Mouse (Mus musculus) spleen, postnatal 10 days (tissue): ENCODE measurements at regions not wholly inside any gene's neighbourhood (a gene's known extent, or its start where the extent isn't known, plus 50 kb on each side); places are given as distances from the start of the nearest gene placed in this dataset.
A peak's percentile ranks its signal among the peaks of the same experiment; 100 is the strongest.

Experiments used
- DNase-seq, 2 experiments: peaks; one replicate each; pipeline ENCODE4 v3.0.0; 2021 to 2022; ENCODE audit warnings: low spot score in 2 of 2

DNA sequence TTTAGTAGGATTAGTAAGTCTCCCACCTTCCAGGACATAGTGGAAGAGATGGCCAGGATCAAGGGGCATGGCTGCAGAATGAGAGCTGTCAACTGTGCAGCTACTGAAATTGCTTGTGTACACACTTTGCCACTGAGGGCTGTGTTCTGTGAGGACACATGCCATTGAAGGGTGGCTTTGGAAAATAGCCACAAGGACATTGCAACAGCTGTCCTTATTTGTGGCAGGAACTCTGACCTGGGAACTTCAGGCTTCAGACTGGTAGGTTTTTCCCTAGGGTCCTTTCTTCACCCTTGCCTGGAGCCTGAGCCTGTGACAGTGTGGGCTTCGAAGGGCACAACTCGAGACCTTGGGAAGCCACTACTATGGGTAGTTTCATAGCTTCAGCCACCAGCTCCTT is 64.2 kb upstream of the Ywhaq start:
- DNase-seq = no peak

DNA sequence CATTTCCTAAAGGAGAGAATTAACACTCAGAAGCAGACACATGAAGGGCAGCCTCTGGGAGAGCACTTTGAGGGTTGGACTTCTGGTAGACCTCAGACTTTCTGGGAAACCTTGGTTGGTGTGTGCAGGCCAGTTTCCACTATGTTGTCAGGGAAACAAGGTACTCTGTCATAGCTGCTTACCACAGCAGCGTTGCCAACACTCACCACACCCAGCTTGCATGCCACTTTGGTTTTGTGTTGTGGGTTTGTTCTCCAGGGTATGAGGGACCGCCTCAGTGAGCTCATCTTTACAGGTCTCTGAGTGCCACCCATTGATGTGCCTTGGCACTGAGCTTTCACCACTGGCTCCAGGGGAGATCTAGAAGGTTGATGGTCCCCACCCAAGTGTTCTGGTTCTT is 62.8 kb upstream of the Ywhaq start:
- peak in 1 of 2 experiments; percentile 12 for DNase-seq

GRCm38 (mm10) chr12:21479251-21479650 is 61.8 kb upstream of the Ywhaq start:
- DNase-seq = no peak

DNA sequence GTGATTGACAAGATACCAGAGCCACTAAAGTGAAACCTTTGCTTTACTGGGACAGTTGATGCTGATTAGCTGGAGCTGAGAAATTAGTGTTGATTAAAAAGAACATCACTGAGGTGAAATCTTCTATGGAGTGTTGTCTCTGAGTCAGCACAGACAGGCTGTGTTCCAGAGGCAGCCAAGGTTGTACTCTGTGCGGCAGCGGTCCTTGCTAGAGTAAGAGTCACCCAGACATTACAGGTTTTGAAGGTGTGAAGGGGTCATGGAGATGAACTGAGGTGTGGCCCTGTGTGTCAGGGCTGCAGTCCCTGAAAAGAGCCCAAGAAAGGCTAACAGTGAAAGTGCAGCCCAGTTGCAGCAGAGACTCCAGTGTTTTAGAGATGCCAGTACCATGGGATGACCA is 59.1 kb upstream of the Ywhaq start:
- no peak for DNase-seq

DNA sequence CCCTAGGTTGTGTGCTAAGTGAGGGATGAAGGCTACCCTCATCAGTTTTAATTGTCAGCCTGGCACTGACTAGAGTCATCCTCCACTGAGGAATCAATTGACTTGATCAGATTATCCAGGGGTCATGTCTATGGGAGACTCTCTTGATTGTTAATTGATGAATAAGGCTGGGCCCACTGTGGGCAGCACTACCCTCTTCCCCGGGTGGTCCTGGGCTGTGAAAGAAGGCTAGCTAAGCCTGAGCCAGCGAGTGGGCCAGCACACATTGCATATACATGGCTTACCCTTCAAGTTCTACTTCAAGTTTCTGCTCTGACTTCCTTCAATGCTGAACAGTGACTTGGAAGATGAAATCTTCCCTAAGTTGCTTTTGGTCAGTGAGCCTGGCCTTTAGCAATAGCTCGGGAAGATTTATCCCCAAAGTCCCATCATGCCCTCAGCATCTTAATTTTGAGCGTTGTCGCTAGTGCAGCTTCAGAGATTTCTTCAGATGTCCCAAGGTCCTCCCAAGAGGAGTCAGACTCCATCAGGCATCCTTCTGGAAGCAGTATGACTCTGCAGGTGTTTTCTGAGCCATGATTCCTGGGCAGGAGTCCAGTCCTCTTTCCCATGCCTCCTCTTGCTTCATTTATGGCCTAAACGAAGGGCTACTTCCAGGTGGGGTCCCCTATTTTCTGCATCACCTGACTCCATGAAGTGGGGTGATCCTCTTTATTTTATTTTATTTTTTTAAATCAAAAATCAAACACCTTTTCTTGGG is 55.7 kb upstream of the Ywhaq start:
- DNase-seq = no peak

DNA sequence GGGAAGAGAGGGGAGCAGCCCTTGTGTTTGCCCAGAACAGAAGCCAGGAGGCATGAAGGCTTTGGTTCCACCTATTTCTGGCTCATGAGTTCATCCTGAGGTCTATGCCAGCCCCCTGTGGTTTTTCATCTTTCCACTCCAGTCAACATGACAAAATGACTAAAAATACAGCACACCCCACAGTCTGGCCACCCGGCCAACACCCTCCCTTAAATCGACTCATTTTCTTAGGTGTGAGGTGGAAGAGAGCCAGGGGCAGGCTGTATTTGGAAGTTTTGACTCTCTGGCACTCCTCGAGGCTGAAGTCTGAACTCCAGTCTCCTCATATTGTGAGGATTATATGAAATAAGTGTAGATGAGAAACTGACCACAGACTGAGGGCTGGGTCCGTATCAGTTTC is 55.0 kb upstream of the Ywhaq start:
- no peak for DNase-seq

DNA sequence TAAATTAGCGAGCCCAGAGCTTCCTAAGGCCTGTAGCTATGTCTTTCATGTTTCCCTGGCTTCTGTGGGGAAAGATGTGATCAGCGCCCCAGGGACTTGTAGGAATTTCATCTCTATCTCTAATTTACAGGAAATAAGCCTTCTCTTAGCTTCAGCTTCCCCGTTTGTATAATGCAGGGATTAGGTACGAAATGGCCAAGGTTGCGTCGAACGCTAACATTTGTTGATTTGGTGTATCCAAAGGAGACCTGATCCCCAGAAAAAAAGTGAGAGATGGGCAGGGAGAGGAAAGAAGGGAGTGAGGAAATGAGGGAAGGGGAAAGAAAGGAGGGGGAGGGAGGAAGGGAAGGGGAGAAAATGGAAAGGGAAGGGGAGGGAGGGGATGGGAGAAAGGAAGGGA is 54.5 kb upstream of the Ywhaq start:
- DNase-seq = no peak

DNA sequence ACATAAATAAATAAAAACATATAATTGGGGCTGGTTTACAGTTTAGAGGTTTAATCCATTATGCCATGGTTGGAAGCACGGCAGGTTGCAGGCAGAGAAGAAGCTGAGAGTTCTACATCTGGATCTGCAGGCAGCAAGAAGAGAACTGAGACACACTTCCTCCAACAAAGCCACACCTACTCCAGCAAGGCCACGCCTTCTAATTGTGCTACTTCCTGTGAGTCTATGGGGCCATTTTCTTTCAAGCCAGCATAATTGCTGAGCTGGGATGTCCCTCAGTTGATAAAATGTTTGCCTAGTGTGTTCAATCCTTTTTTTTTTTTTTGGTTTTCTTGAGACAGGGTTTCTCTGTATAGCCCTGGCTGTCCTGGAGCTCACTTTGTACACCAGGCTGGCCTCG is 52.8 kb upstream of the Ywhaq start:
- no peak for DNase-seq
